Mouse (Mus musculus) spleen, postnatal 0 days (tissue): ENCODE results near the gene Olfr356. TPM values are rescaled to one million over a fixed set of nuclear protein-coding genes. Genes with fewer than 3 reads are reported as not detected.

ENCODE experiments used
- polyA plus RNA-seq: library from polyadenylated mRNA; unstranded; fragments of >200 nt; fragmentation: Nextera tagmentation; extraction: Ambion mirVana; gene quantifications from 2 replicates; pipeline ENCODE4 v1.2.1, GENCODE M21; 2015

Olfr356 gene
- polyA plus RNA-seq = not detected in 2 replicates

DNA sequence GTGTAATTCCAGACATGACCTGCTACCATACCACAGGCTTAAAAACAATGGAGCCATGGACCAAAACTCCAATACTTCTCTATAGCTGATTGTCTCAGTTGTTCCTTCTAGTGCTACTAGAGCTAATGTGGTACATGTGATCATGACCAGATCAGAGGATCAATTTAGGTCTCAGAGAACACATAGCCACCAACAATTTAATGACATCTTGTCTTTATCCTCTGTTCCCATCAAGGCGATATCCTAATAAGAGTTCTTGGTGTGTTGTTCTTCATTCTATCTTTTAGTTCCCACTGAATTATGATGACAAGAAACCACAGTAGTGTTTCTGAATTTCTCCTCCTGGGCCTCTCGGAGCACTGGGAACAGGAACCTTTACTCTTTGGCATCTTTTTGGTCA lies at the start of gene Olfr356:
Gene Olfr356 (plus strand): TSS at position 301 of the 400 bp plus-strand sequence.

GRCm38 (mm10) chr2:36892836-36893235 lies 44.1 kb upstream of the Olfr356 start, which contains the start of gene Olfr353:
Gene Olfr353, minus strand, starts transcription at chr2:36892936.

GRCm38 (mm10) chr2:36905380-36905779 lies 31.5 kb upstream of the Olfr356 start, which contains the start of gene Olfr354:
Gene Olfr354, plus strand, starts transcription at chr2:36905680.

DNA sequence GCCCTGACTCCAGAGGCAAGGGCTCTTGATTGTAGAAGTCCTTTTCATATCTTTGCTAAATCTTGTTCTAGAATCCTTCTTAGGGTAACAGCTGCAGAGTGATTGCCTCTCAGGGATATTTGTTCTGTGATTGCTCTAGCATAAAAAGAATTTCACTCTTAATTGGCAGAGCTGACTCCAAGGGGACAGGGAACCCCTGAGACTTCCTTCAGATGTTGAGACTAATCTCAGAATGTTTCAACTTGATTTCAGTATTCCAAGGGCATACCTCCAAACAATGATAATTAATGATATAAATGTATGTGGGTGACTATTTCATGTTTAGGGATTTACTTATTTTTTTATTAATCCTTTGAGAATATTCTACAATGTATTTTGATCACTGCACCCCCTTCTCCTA lies 8.1 kb upstream of the Olfr356 start, which contains the start of gene Olfr355:
Gene Olfr355 (minus strand): TSS at position 101 of the 400 bp plus-strand sequence.

Other genes with a start within 250 kb of the Olfr356 start
- not detected in 2 replicates for gene Olfr347, start 205.2 kb upstream of the Olfr356 start, polyA plus RNA-seq
- not detected in 2 replicates for gene Olfr348, start 152.8 kb upstream of the Olfr356 start, polyA plus RNA-seq
- gene Olfr50, start 146.6 kb upstream of the Olfr356 start, polyA plus RNA-seq = not detected in 2 replicates
- gene Olfr3, start 120.1 kb upstream of the Olfr356 start, polyA plus RNA-seq = not detected in 2 replicates
- gene Olfr350, start 90.8 kb upstream of the Olfr356 start, polyA plus RNA-seq = not detected in 2 replicates
- not detected in 2 replicates for gene Olfr351, start 74.5 kb upstream of the Olfr356 start, polyA plus RNA-seq
- gene Olfr352, start 68.7 kb upstream of the Olfr356 start, polyA plus RNA-seq = not detected in 2 replicates
- gene Olfr353, start 44.2 kb upstream of the Olfr356 start, polyA plus RNA-seq = not detected in 2 replicates
- not detected in 2 replicates for gene Olfr354, start 31.4 kb upstream of the Olfr356 start, polyA plus RNA-seq
- gene Olfr355, start 8.2 kb upstream of the Olfr356 start, polyA plus RNA-seq = not detected in 2 replicates
- gene Olfr357, start 56.7 kb downstream of the Olfr356 start, polyA plus RNA-seq = not detected in 2 replicates
- not detected in 2 replicates for gene Olfr358, start 72.2 kb downstream of the Olfr356 start, polyA plus RNA-seq
- not detected in 2 replicates for gene Olfr360, start 128.6 kb downstream of the Olfr356 start, polyA plus RNA-seq
- not detected in 2 replicates for gene Olfr361, start 152.2 kb downstream of the Olfr356 start, polyA plus RNA-seq
- gene Olfr362, start 180.8 kb downstream of the Olfr356 start, polyA plus RNA-seq = not detected in 2 replicates
- not detected in 2 replicates for gene Olfr364-ps1, start 202.2 kb downstream of the Olfr356 start, polyA plus RNA-seq